Mouse (Mus musculus) bone marrow, adult 2 months (tissue): ENCODE measurements around the gene Cdc42bpb. TPM values are rescaled to one million over a fixed set of nuclear protein-coding genes. Genes with fewer than 3 reads are reported as not detected.

Source experiments
- H3K27ac ChIP-seq: fragments of 200-500 bp; 2 replicates; pipeline ENCODE4 v1.5.1; 2012; ENCODE audit warnings: low read depth, mild to moderate bottlenecking, control low read depth, inconsistent platforms, low read length; ENCODE audit not compliant: control insufficient read depth, poor library complexity, insufficient read depth
- H3K4me1 ChIP-seq: fragments of 200-500 bp; 2 replicates; pipeline ENCODE4 v1.6.1; 2011; ENCODE audit warnings: low read length; ENCODE audit not compliant: control insufficient read depth, insufficient read depth
- H3K4me3 ChIP-seq: fragments of 200-500 bp; replicated peaks from 2 replicates; pipeline ENCODE3; 2011; ENCODE audit warnings: mild to moderate bottlenecking, low read depth, low read length, control low read depth; ENCODE audit not compliant: control insufficient read depth
- CTCF ChIP-seq: fragments of 200-500 bp; IDR thresholded peaks from 2 replicates; pipeline ENCODE4 v1.5.1; 2011; ENCODE audit warnings: low read length, control low read depth; ENCODE audit not compliant: control insufficient read depth, insufficient read depth
- POLR2A ChIP-seq: fragments of 200-500 bp; IDR thresholded peaks from 2 replicates; pipeline ENCODE4 v1.6.1; 2011; ENCODE audit warnings: low read depth, mild to moderate bottlenecking, control low read depth, low read length, borderline replicate concordance; ENCODE audit not compliant: control insufficient read depth
- WGBS: fragments of 180-500 bp; shearing (Covaris S2); methylation state at CpG from one replicate; pipeline ENCODE4 v1.1.7; 2018; 5-methylcytosine and 5-hydroxymethylcytosine counted together
- polyA plus RNA-seq: library from polyadenylated mRNA; stranded (reverse); fragments of >200 nt; gene quantifications from 2 replicates; pipeline ENCODE4 v1.2.4, GENCODE M21; 2011; ENCODE audit warnings: low replicate concordance; ENCODE audit not compliant: missing spikeins, insufficient read depth, insufficient read length

The Cdc42bpb gene
- polyA plus RNA-seq, 1 experiment: 20.1 TPM

DNA sequence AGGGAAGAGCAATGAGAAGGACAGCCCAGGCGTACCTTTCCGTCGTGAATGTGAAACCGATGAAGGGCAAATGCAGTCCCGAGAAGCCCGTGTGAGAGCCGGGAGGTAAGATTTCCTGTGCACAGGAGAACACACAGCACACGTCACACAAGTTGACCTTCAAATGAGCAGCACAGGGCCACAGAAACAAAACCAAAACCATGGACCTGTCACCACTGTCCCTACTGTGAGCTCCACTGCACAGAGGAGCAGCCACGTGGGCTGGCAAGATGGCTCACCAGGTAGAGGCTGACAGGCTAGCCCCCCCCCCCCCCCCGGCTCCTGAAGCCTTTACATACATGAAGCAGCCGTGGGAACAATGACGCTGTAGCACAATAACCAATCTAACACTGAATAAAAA is 52.6 kb downstream of the Cdc42bpb start:
- Histone ChIP-seq H3K27ac (no peak overlapping the region), H3K4me3 (no peak overlapping the region), H3K4me1 (no peaks in the 10 kb centered on the region)
- 87% methylated on average over 12 of the region's 12 CpGs for WGBS
- no peak for TF ChIP-seq CTCF
- TF ChIP-seq POLR2A: no peak

DNA sequence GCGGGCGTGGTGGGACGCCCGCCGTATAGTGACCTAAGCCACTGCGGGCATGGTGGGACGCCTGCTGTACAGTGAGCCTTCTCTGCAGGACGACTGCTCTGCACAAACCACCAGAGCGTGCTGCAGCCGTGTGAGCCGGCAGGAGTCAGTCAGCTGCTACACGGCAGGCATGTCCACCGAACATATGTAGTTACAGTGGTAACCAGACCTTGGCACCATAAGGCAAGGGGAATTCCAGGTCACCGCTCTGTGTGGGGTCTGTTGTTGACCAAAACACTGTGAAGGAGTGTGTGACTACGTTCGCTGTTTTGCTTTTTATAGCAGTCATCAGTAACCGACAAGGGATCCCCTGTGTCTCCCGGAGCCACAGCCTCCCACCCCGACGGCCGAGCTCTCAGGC is 53.0 kb downstream of the Cdc42bpb start:
- Histone ChIP-seq H3K27ac (no peak overlapping the region), H3K4me3 (no peak overlapping the region), H3K4me1 (no peaks in the 10 kb centered on the region)
- WGBS: 92% methylated on average over 21 of the region's 21 CpGs
- TF ChIP-seq POLR2A (no peak), CTCF (no peak)

DNA sequence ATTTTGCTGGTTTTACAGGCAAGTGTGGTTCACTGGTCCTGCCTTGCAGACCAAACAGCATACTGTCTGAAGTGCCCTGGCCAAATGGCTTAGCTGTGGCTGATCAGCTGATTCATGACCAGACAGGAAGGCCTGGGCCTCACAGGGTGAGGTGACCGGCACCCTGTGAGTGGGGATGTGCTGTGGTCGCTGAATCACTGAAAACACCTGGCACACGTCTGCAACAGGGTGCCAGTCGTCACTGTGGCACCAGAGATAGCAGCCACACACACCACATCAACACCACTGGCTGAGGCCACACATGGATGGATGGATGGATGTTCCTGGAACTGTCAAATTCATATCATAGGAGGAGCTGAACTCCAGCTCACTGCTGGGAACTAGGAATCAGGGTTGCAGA is 54.1 kb downstream of the Cdc42bpb start:
- 24% methylated on average over 4 of the region's 4 CpGs for WGBS

DNA sequence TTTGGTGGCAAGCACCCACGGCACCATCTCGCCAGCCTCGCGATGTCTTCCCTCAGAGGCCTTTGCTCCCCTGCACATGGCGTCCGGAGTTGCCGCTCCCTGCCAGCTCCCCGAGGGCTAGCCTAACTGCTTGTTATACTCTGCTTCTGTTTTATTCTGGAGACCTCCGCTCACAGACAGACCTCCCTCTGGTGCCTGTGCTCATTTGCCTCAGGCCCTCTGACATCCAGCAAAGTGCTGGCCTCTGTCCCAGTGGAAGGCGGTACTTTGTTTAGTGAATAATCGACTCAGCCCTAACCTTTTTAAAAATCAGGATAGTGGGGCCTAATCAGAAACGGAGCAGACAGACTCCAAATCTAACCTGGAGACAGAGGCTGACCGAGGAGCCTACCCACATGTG is 55.7 kb downstream of the Cdc42bpb start:
- Histone ChIP-seq H3K27ac (no peak overlapping the region), H3K4me1 (no peaks in the 10 kb centered on the region), H3K4me3 (no peak overlapping the region)
- WGBS: 90% methylated on average over 13 of the region's 13 CpGs
- TF ChIP-seq CTCF (no peak), POLR2A (no peak)

More for the DNA sequence above, 54.1 kb downstream of the Cdc42bpb start:
- TF ChIP-seq CTCF: no peak
- TF ChIP-seq POLR2A: no peak
- Histone ChIP-seq H3K4me1 (no peaks in the 10 kb centered on the region), H3K4me3 (no peak overlapping the region), H3K27ac (no peak overlapping the region)

DNA sequence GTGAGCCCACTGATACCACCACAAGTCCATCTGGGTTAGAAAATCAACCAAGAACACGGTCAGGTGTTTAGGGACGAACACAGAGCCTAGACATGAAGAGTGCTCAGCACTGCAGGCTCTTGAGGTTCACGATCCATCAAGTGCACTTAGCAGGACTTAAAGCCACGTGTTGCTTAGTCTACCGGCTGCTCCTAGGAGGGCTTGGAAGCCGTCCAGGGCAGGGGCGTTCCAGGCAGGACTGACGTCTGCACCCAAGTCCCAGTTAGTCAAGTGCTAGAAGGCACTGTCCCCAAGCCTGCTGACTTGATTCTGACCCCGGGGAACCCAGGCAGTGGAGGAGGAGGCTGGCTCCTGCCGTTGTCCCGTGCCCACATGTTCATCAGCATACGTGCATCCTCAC is 57.0 kb downstream of the Cdc42bpb start:
- WGBS: 86% methylated on average over 12 of the region's 12 CpGs
- TF ChIP-seq CTCF (no peak), POLR2A (no peak)

DNA sequence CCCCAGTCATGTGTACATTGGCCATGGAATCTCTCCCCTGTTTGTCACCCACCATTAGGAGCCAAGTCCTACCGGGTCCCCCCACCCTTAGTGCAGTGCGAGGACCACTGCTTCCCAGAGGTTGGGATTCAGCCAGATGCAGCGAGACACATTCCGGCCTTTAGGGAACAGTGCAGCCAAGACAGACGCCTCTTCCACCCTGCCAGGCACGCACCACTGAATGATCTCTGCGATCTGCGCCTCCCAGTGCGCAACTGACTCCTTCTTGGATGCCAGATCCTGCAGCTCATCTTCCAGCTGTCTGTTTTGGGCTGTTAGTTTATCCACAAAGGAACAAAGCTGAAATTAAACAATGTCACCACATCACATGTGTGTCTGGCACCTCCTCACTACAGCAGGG is 59.8 kb downstream of the Cdc42bpb start:
- WGBS: 89% methylated on average over 9 of the region's 9 CpGs
- TF ChIP-seq POLR2A (no peak), CTCF (no peak)

More for the DNA sequence above, 57.0 kb downstream of the Cdc42bpb start:
- no peaks in the 10 kb centered on the region for H3K4me1 ChIP-seq
- H3K4me3 ChIP-seq: no peak overlapping the region
- no peak overlapping the region for H3K27ac ChIP-seq

DNA sequence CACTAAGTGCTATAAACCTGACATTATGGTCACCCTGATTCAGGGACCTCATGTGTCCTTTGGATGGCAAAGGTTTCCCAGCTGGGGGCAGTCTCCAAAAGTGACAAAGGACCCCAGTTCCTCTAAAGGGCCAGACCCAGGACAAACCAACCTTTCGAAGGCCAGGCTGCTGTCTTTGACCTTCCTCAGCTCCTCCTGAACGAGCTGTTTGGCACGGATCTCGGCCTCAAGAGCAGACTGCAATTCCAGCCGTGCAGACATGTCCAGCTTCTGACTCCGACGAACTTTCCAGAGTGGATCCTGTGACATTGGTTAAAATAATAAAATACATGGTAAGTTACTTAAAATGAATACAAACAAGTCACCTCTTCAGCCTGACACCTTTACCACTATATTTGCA is 63.2 kb downstream of the Cdc42bpb start:
- H3K4me3 ChIP-seq: no peak overlapping the region
- 90% methylated on average over 7 of the region's 7 CpGs for WGBS
- H3K4me1 ChIP-seq: no peaks in the 10 kb centered on the region

More for the DNA sequence above, 59.8 kb downstream of the Cdc42bpb start:
- no peak overlapping the region for H3K27ac ChIP-seq
- no peaks in the 10 kb centered on the region for H3K4me1 ChIP-seq
- H3K4me3 ChIP-seq: no peak overlapping the region

DNA sequence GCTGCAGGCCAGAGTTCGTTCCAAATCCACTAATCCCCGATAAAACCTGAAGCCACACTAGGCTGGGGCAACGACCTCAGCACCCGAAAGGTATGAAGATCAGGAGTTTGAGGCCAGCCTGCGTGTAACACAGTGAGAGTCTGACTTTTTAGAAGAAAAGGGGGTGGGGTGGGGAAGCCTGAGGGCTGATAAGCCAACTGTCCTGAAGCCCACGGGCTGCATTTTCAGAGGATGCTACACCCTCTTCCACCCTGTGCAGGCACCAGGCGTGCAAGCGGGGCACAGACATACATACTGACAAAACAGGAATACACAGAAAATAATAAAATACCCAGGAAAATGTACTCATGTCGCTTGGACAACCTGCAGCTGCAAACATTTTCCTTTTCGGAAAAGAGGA is 65.7 kb downstream of the Cdc42bpb start:
- H3K4me1 ChIP-seq: no peaks in the 10 kb centered on the region
- H3K27ac ChIP-seq: no peak overlapping the region
- no peak for TF ChIP-seq CTCF
- TF ChIP-seq POLR2A: no peak
- WGBS: 82% methylated on average over 10 of the region's 10 CpGs
- H3K4me3 ChIP-seq: no peak overlapping the region

More for the DNA sequence above, 63.2 kb downstream of the Cdc42bpb start:
- TF ChIP-seq CTCF (no peak), POLR2A (no peak)
- no peak overlapping the region for H3K27ac ChIP-seq

DNA sequence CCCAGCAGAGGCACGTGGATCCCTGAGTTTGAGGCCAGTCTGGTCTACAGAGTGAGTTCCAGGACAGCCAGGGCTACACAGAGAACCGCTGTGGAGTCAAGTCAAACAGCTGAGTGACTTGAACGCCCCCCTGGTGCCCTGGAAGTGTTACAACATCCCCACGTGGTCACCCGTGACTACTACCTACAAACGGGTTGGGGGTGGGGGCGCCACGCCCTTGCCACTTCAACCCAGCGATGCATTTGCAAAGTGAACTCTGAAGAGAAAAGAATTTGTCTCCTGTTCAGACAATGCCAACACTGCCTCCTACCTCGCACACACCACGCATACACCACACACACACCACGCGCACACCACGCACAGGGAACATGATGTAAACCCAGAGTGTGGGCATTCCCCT is 67.6 kb downstream of the Cdc42bpb start:
- WGBS: 65% methylated on average over 14 of the region's 14 CpGs
- TF ChIP-seq POLR2A (no peak), CTCF (no peak)
- no peak overlapping the region for H3K4me3 ChIP-seq
- no peak overlapping the region for H3K27ac ChIP-seq
- no peaks in the 10 kb centered on the region for H3K4me1 ChIP-seq

DNA sequence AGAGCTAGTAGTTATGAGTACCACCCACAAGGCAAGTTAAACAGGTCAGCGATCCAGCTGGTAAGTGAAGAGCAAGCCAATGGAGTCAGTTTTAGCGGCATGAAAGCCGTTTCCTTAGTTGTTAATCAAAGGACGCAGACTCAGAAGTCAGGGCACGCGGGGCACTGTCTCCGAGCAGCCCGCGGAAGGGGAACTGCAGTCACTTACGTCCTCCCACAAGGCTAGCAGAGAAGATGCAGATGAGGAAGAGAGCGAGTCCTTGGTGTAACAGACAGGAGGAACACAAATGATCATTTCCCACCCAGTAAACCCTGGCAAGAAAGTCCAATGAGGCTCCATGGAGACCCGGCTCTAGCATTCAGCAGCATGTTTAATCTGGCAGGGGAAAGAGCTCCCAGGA is 68.3 kb downstream of the Cdc42bpb start:
- H3K4me1 ChIP-seq: no peaks in the 10 kb centered on the region
- WGBS: 11% methylated on average over 12 of the region's 12 CpGs
- TF ChIP-seq CTCF (no peak), POLR2A (no peak)
- no peak overlapping the region for H3K4me3 ChIP-seq
- no peak overlapping the region for H3K27ac ChIP-seq
